Mouse (Mus musculus) lung, embryonic 15.5 days (tissue): Measurements from ENCODE around the gene Ptprm. TPM values are rescaled to one million over a fixed set of nuclear protein-coding genes. Genes with fewer than 3 reads are reported as not detected.

Source experiments
- ATAC-seq: fragments of 200-750 bp; cut with Nextera tagmentation; 2 replicates; pipeline ENCODE4 v1.8.0; 2017; ENCODE audit warnings: moderate number of reproducible peaks, borderline replicate concordance; ENCODE audit not compliant: low FRiP score, low TSS enrichment; ENCODE audit errors: extremely low read depth
- H3K27ac ChIP-seq: fragments of 300-500 bp; sonication (generic); 2 replicates; pipeline ENCODE4 v1.5.1; 2015; ENCODE audit warnings: moderate library complexity, mild to moderate bottlenecking, inconsistent platforms
- H3K27me3 ChIP-seq: fragments of 300-500 bp; sonication (generic); 2 replicates; pipeline ENCODE4 v1.6.1; 2015; ENCODE audit warnings: inconsistent platforms
- H3K36me3 ChIP-seq: fragments of 300-500 bp; sonication (generic); 2 replicates; pipeline ENCODE4 v1.6.1; 2015; ENCODE audit warnings: inconsistent platforms
- H3K4me1 ChIP-seq: fragments of 300-500 bp; sonication (generic); 2 replicates; pipeline ENCODE4 v1.6.1; 2015; ENCODE audit warnings: inconsistent platforms
- H3K4me2 ChIP-seq: fragments of 300-500 bp; sonication (generic); 2 replicates; pipeline ENCODE4 v1.6.1; 2015; ENCODE audit warnings: inconsistent platforms, mild to moderate bottlenecking, moderate library complexity
- H3K4me3 ChIP-seq: fragments of 300-500 bp; sonication (generic); 2 replicates; pipeline ENCODE4 v1.5.1; 2015; ENCODE audit warnings: mild to moderate bottlenecking, inconsistent platforms
- H3K9ac ChIP-seq: fragments of 300-500 bp; sonication (generic); 2 replicates; pipeline ENCODE4 v1.6.1; 2015; ENCODE audit warnings: inconsistent platforms
- H3K9me3 ChIP-seq: fragments of 300-500 bp; sonication (generic); 2 replicates; pipeline ENCODE4 v1.6.1; 2016; ENCODE audit warnings: inconsistent platforms
- WGBS: fragments of 180-500 bp; shearing (Covaris S2); methylation state at CpG from one replicate; pipeline ENCODE4 v1.1.7; 2015; 5-methylcytosine and 5-hydroxymethylcytosine counted together
- polyA plus RNA-seq: library from polyadenylated mRNA; unstranded; fragments of >200 nt; fragmentation: Nextera tagmentation; extraction: Ambion mirVana; gene quantifications from 2 replicates; pipeline ENCODE4 v1.2.1, GENCODE M21; 2015

The Ptprm gene
- polyA plus RNA-seq, 1 experiment from 2014 or later, result 43.2 TPM

- H3K4me1 ChIP-seq, result peaks cover 8% of the 10 kb centered on the region; the same call in 1 of the 2 replicates
- H3K4me3 ChIP-seq, result no peak overlapping the region
- no peak overlapping the region for H3K9ac ChIP-seq
- no peak for ATAC-seq
- peaks cover 11% of the 10 kb centered on the region; the same call in 1 of the 2 replicates for H3K27me3 ChIP-seq
- no peak overlapping the region for H3K27ac ChIP-seq
- H3K36me3 ChIP-seq, result 0 out of 2 replicates have a peak, but pooled peaks cover under 1% of the 10 kb centered on the region
- WGBS, result 60% methylated on average over 2 of the region's 2 CpGs
- H3K4me2 ChIP-seq, result no peak overlapping the region
- no peaks in the 10 kb centered on the region for H3K9me3 ChIP-seq
Observed at GRCm38 (mm10) chr17:67343471-67343870, 10.8 kb downstream of the Ptprm start.

- Histone ChIP-seq H3K4me2 (no peak overlapping the region), H3K4me1 (peaks cover 8% of the 10 kb centered on the region; the same call in 1 of the 2 replicates), H3K9me3 (no peaks in the 10 kb centered on the region), H3K9ac (no peak overlapping the region), H3K27me3 (peaks cover 11% of the 10 kb centered on the region; the same call in 1 of the 2 replicates), H3K4me3 (no peak overlapping the region), H3K27ac (no peak overlapping the region), H3K36me3 (0 out of 2 replicates have a peak, but pooled peaks cover 4% of the 10 kb centered on the region)
- 86% methylated on average over 6 of the region's 6 CpGs for WGBS
- ATAC-seq, result no peak
Observed at GRCm38 (mm10) chr17:67343006-67343405, 11.3 kb downstream of the Ptprm start.

GRCm38 (mm10) chr17:67340362-67340761, 13.9 kb downstream of the Ptprm start:
- WGBS, result 78% methylated on average over 6 of the region's 6 CpGs
- Histone ChIP-seq H3K4me2 (no peak overlapping the region), H3K36me3 (0 out of 2 replicates have a peak, but pooled peaks cover 4% of the 10 kb centered on the region), H3K27ac (no peak overlapping the region), H3K4me1 (no peaks in the 10 kb centered on the region), H3K4me3 (no peak overlapping the region), H3K9me3 (no peaks in the 10 kb centered on the region), H3K9ac (no peak overlapping the region), H3K27me3 (no peaks in the 10 kb centered on the region)
- no peak for ATAC-seq

- WGBS, result 91% methylated on average over 5 of the region's 5 CpGs
Observed at GRCm38 (mm10) chr17:67339569-67339968, 14.7 kb downstream of the Ptprm start.

GRCm38 (mm10) chr17:67334310-67334709, 19.9 kb downstream of the Ptprm start:
- H3K27ac ChIP-seq, result no peak overlapping the region
- H3K36me3 ChIP-seq, result 0 out of 2 replicates have a peak, but pooled peaks cover 4% of the 10 kb centered on the region
- no peak for ATAC-seq
- no peaks in the 10 kb centered on the region for H3K9me3 ChIP-seq
- H3K4me3 ChIP-seq, result no peak overlapping the region
- no peaks in the 10 kb centered on the region for H3K27me3 ChIP-seq
- H3K4me2 ChIP-seq, result no peak overlapping the region
- WGBS, result 75% methylated on average over 3 of the region's 3 CpGs
- no peak overlapping the region for H3K9ac ChIP-seq
- no peaks in the 10 kb centered on the region for H3K4me1 ChIP-seq

More at GRCm38 (mm10) chr17:67339569-67339968, 14.7 kb downstream of the Ptprm start:
- no peak overlapping the region for H3K9ac ChIP-seq
- ATAC-seq, result no peak
- no peak overlapping the region for H3K4me3 ChIP-seq
- H3K36me3 ChIP-seq, result 0 out of 2 replicates have a peak, but pooled peaks cover 4% of the 10 kb centered on the region
- no peak overlapping the region for H3K27ac ChIP-seq
- no peaks in the 10 kb centered on the region for H3K4me1 ChIP-seq
- H3K27me3 ChIP-seq, result no peaks in the 10 kb centered on the region
- no peaks in the 10 kb centered on the region for H3K9me3 ChIP-seq
- no peak overlapping the region for H3K4me2 ChIP-seq

GRCm38 (mm10) chr17:67329435-67329834, 24.8 kb downstream of the Ptprm start:
- 68% methylated on average over 4 of the region's 4 CpGs for WGBS
- Histone ChIP-seq H3K27ac (no peak overlapping the region), H3K36me3 (no peaks in the 10 kb centered on the region), H3K4me1 (peaks cover 3% of the 10 kb centered on the region; the same call in 1 of the 2 replicates), H3K9ac (no peak overlapping the region), H3K4me2 (no peak overlapping the region), H3K4me3 (no peak overlapping the region), H3K27me3 (no peaks in the 10 kb centered on the region), H3K9me3 (no peaks in the 10 kb centered on the region)
- no peak for ATAC-seq

GRCm38 (mm10) chr17:67324499-67324832, 29.8 kb downstream of the Ptprm start:
- Histone ChIP-seq H3K27ac (no peak overlapping the region), H3K9ac (no peak overlapping the region), H3K4me1 (peaks cover 10% of the 10 kb centered on the region; the same call in 1 of the 2 replicates), H3K9me3 (no peaks in the 10 kb centered on the region), H3K36me3 (no peaks in the 10 kb centered on the region), H3K27me3 (no peaks in the 10 kb centered on the region), H3K4me3 (no peak overlapping the region), H3K4me2 (no peak overlapping the region)
- no peak for ATAC-seq
- WGBS, result 43% methylated on average over 1 of the region's 1 CpGs

GRCm38 (mm10) chr17:67323777-67324498, 30.3 kb downstream of the Ptprm start:
- Histone ChIP-seq H3K4me3 (no peak overlapping the region), H3K4me2 (no peak overlapping the region), H3K27me3 (no peaks in the 10 kb centered on the region), H3K9me3 (no peaks in the 10 kb centered on the region), H3K27ac (no peak overlapping the region), H3K36me3 (no peaks in the 10 kb centered on the region), H3K4me1 (peaks cover 10% of the 10 kb centered on the region; the same call in 1 of the 2 replicates), H3K9ac (no peak overlapping the region)
- ATAC-seq, result no peak
- WGBS, result 49% methylated on average over 11 of the region's 11 CpGs

GRCm38 (mm10) chr17:67314491-67315205, 39.6 kb downstream of the Ptprm start:
- no peaks in the 10 kb centered on the region for H3K36me3 ChIP-seq
- no peak overlapping the region for H3K4me3 ChIP-seq
- no peak overlapping the region for H3K4me2 ChIP-seq
- peaks cover 7% of the 10 kb centered on the region for H3K4me1 ChIP-seq
- no peaks in the 10 kb centered on the region for H3K9me3 ChIP-seq
- H3K27me3 ChIP-seq, result no peaks in the 10 kb centered on the region
- ATAC-seq, result no peak
- H3K9ac ChIP-seq, result no peak overlapping the region
- H3K27ac ChIP-seq, result peak overlapping the region; percentile 39; the same call in 1 of the 2 replicates
- WGBS, result 50% methylated on average over 4 of the region's 4 CpGs

- H3K4me3 ChIP-seq, result no peak overlapping the region
- H3K4me1 ChIP-seq, result peaks cover 29% of the 10 kb centered on the region
- no peaks in the 10 kb centered on the region for H3K27me3 ChIP-seq
- 73% methylated on average over 3 of the region's 3 CpGs for WGBS
- ATAC-seq, result no peak
- H3K36me3 ChIP-seq, result no peaks in the 10 kb centered on the region
- H3K27ac ChIP-seq, result no peak overlapping the region
- no peaks in the 10 kb centered on the region for H3K9me3 ChIP-seq
- H3K4me2 ChIP-seq, result no peak overlapping the region
- H3K9ac ChIP-seq, result no peak overlapping the region
Observed at GRCm38 (mm10) chr17:67308421-67308820, 45.8 kb downstream of the Ptprm start.

GRCm38 (mm10) chr17:67306066-67306845, 48.0 kb downstream of the Ptprm start:
- Histone ChIP-seq H3K4me3 (no peak overlapping the region), H3K4me1 (peaks cover 40% of the 10 kb centered on the region), H3K36me3 (no peaks in the 10 kb centered on the region), H3K4me2 (no peak overlapping the region), H3K9me3 (no peaks in the 10 kb centered on the region), H3K27ac (no peak overlapping the region), H3K27me3 (no peaks in the 10 kb centered on the region), H3K9ac (no peak overlapping the region)
- no peak for ATAC-seq
- WGBS, result 66% methylated on average over 10 of the region's 10 CpGs
